Mouse (Mus musculus): ENCODE results near the gene Obsl1.
A peak's percentile ranks its signal among the peaks of the same experiment; 100 is the strongest.

DNA sequence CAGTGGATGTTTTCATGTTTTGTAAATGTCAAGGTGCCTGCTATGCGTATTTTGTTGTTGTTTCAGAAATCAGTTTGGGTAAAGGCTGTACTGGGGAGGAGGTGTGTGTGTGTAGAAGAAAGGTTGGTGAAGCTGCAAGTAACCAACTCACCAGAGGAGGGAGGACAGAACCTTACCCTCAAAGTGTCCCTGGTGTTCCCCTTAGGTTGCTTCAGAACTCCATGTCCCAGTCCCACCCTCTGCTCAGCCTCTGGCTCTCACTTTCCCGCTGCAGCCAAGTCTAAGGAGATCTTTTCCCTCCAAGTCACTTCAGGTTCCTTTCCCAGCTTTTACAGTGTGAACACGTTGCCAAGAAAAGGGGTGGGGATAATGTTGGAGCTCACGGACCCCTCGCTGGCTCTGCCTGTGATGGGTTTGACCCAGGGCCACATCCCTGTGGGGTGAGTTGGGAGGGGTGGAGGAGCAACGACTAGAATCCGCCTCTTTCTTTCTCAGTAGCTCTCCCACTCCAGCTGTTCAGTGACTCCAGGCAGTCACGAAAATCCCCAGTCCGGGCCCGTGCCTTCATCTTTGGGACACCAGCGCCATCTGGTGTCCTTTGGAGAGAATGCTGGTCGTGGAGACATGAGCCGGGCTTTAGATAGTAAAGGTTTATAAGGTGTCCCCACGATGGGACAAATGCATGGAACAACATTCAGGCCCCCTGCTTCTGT lies 38.9 kb downstream of the Obsl1 start:
- TF ChIP-seq EP300 (IDR thresholded peaks at IDR 0.05) = no peak
- TF ChIP-seq CTCF (IDR thresholded peaks at IDR 0.05) = peak; percentile 92

Data from lung, postnatal 0 days (tissue).